Mouse (Mus musculus): ENCODE results near the gene Casp6.

DNA sequence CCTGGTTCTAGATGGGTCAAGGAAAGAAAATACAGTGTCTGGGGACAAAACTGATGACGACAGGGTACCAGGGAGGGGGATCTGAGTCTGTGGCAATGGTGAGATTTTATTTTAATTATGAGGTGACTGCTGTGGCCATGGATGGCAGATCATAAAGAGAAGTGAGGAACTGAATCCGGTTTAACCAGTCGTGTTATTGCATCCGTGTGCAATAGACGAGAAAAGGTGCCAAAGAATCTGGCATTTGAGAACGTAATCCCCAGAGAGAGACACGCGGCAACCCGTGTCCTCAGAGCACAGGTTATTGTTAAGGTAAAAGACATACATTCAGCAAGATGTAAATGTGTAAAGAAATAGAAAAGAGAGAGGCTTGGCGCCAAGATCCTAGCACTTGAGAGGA is 23.9 kb upstream of the Casp6 start:
- TF ChIP-seq CTCF (IDR thresholded peaks at IDR 0.05) (no peak), EP300 (IDR thresholded peaks at IDR 0.05; ENCODE audit: insufficient read depth, low read depth, low read length) (no peak), POLR2A (IDR thresholded peaks at IDR 0.05; ENCODE audit: insufficient read depth, low read depth, low read length) (no peak)

All from heart, adult 2 months (tissue).